Mouse (Mus musculus) heart, embryonic 11.5 days (tissue): Measurements from ENCODE around the gene BC030867. TPM values are rescaled to one million over a fixed set of nuclear protein-coding genes. Genes with fewer than 3 reads are reported as not detected.
A peak's percentile ranks its signal among the peaks of the same experiment; 100 is the strongest.

ENCODE experiments used
- ATAC-seq: fragments of 200-750 bp; cut with Nextera tagmentation; replicated peaks from 2 replicates; pipeline ENCODE4 v1.8.0; 2017; ENCODE audit warnings: moderate library complexity; ENCODE audit not compliant: insufficient number of reproducible peaks, low FRiP score, low TSS enrichment
- H3K27ac ChIP-seq: fragments of 300-500 bp; sonication (generic); 2 replicates; pipeline ENCODE4 v1.5.1; 2014; ENCODE audit warnings: mild to moderate bottlenecking, low read depth, low read length
- H3K27me3 ChIP-seq: fragments of 300-500 bp; sonication (generic); 2 replicates; pipeline ENCODE4 v1.6.1; 2014; ENCODE audit warnings: mild to moderate bottlenecking, low read length, mixed read lengths; ENCODE audit not compliant: control insufficient read depth, insufficient read depth
- H3K36me3 ChIP-seq: fragments of 300-500 bp; sonication (generic); 2 replicates; pipeline ENCODE4 v1.6.1; 2014; ENCODE audit warnings: mild to moderate bottlenecking, low read length, moderate library complexity, mixed read lengths; ENCODE audit not compliant: control insufficient read depth, insufficient read depth
- H3K4me1 ChIP-seq: fragments of 300-500 bp; sonication (generic); 2 replicates; pipeline ENCODE4 v1.6.1; 2014; ENCODE audit warnings: low read length; ENCODE audit not compliant: control insufficient read depth, insufficient read depth
- H3K4me2 ChIP-seq: fragments of 300-500 bp; sonication (generic); 2 replicates; pipeline ENCODE4 v1.6.1; 2014; ENCODE audit warnings: mild to moderate bottlenecking, moderate library complexity
- H3K4me3 ChIP-seq: fragments of 300-500 bp; sonication (generic); 2 replicates; pipeline ENCODE4 v1.5.1; 2014; ENCODE audit warnings: low read depth, low read length
- H3K9ac ChIP-seq: fragments of 300-500 bp; sonication (generic); 2 replicates; pipeline ENCODE4 v1.6.1; 2014; ENCODE audit warnings: mild to moderate bottlenecking, low read depth, low read length, moderate library complexity
- H3K9me3 ChIP-seq: fragments of 300-500 bp; sonication (generic); replicated peaks from 2 replicates; pipeline ENCODE4 v1.6.1; 2016; ENCODE audit warnings: low read length; ENCODE audit not compliant: control insufficient read depth
- WGBS: fragments of 180-500 bp; shearing (Covaris S2); extraction: QIAGEN DNeasy Blood & Tissue Kit; methylation state at CpG from one replicate; pipeline ENCODE4 v1.1.7; 2014; ENCODE audit not compliant: insufficient replicate concordance; 5-methylcytosine and 5-hydroxymethylcytosine counted together
- polyA plus RNA-seq: library from polyadenylated mRNA; unstranded; fragments of >200 nt; fragmentation: Nextera tagmentation; extraction: Ambion mirVana; gene quantifications from 2 replicates; pipeline ENCODE4 v1.2.1, GENCODE M21; 2014

The BC030867 gene
- polyA plus RNA-seq, 1 experiment from 2014 or later, result 13.2 TPM

GRCm38 (mm10) chr11:102236022-102236421 lies 12.7 kb upstream of the BC030867 start:
- ATAC-seq, result no peak
- Histone ChIP-seq H3K9ac (no peak overlapping the region), H3K27me3 (no peaks in the 10 kb centered on the region), H3K27ac (no peak overlapping the region), H3K9me3 (no peaks in the 10 kb centered on the region), H3K36me3 (no peaks in the 10 kb centered on the region), H3K4me3 (no peak overlapping the region), H3K4me1 (no peaks in the 10 kb centered on the region), H3K4me2 (no peak overlapping the region)
- WGBS, result 26% methylated on average over 2 of the region's 2 CpGs

GRCm38 (mm10) chr11:102240636-102241035 lies 8.0 kb upstream of the BC030867 start:
- Histone ChIP-seq H3K9ac (no peak overlapping the region), H3K27ac (no peak overlapping the region), H3K4me2 (no peak overlapping the region), H3K36me3 (no peaks in the 10 kb centered on the region), H3K4me1 (peaks cover 9% of the 10 kb centered on the region; the same call in 1 of the 2 replicates), H3K9me3 (no peaks in the 10 kb centered on the region), H3K4me3 (no peak overlapping the region), H3K27me3 (no peaks in the 10 kb centered on the region)
- ATAC-seq, result no peak
- 80% methylated on average over 6 of the region's 6 CpGs for WGBS

- Histone ChIP-seq H3K27ac (no peak overlapping the region), H3K9me3 (no peaks in the 10 kb centered on the region), H3K9ac (no peak overlapping the region), H3K27me3 (no peaks in the 10 kb centered on the region), H3K4me3 (no peak overlapping the region), H3K4me1 (peaks cover 9% of the 10 kb centered on the region; the same call in 1 of the 2 replicates), H3K4me2 (no peak overlapping the region), H3K36me3 (no peaks in the 10 kb centered on the region)
- 66% methylated on average over 5 of the region's 5 CpGs for WGBS
- ATAC-seq, result no peak
These were observed 7.4 kb upstream of the BC030867 start for GRCm38 (mm10) chr11:102241246-102241645.

GRCm38 (mm10) chr11:102241874-102242273 lies 6.8 kb upstream of the BC030867 start:
- ATAC-seq, result no peak
- no peak overlapping the region for H3K4me2 ChIP-seq
- H3K27me3 ChIP-seq, result no peaks in the 10 kb centered on the region
- peaks cover 9% of the 10 kb centered on the region; the same call in 1 of the 2 replicates for H3K4me1 ChIP-seq
- H3K27ac ChIP-seq, result no peak overlapping the region
- H3K36me3 ChIP-seq, result no peaks in the 10 kb centered on the region
- H3K9me3 ChIP-seq, result no peaks in the 10 kb centered on the region
- H3K9ac ChIP-seq, result no peak overlapping the region
- H3K4me3 ChIP-seq, result no peak overlapping the region
- 48% methylated on average over 5 of the region's 5 CpGs for whole genome bisulfite sequencing

- Histone ChIP-seq H3K4me3 (peak overlapping the region; percentile 40), H3K4me2 (peak overlapping the region; percentile 81), H3K36me3 (no peaks in the 10 kb centered on the region), H3K4me1 (peaks cover 16% of the 10 kb centered on the region), H3K9ac (peak overlapping the region; percentile 74), H3K27me3 (no peaks in the 10 kb centered on the region), H3K9me3 (no peaks in the 10 kb centered on the region), H3K27ac (no peak overlapping the region)
- WGBS, result 1% methylated on average over 32 of the region's 32 CpGs
- peak; percentile 37; the same call in 1 of the 2 replicates for ATAC-seq
These were observed 3.7 kb upstream of the BC030867 start for GRCm38 (mm10) chr11:102244926-102245449.

GRCm38 (mm10) chr11:102245581-102246272 lies 3.0 kb upstream of the BC030867 start:
- peaks cover 16% of the 10 kb centered on the region for H3K4me1 ChIP-seq
- no peak overlapping the region for H3K27ac ChIP-seq
- H3K9ac ChIP-seq, result no peak overlapping the region; the same call in 1 of the 2 replicates
- WGBS, result 62% methylated on average over 14 of the region's 14 CpGs
- H3K27me3 ChIP-seq, result no peaks in the 10 kb centered on the region
- ATAC-seq, result no peak
- H3K4me3 ChIP-seq, result peak overlapping the region; percentile 40; the same call in 1 of the 2 replicates
- H3K9me3 ChIP-seq, result no peaks in the 10 kb centered on the region
- peak overlapping the region; percentile 81 for H3K4me2 ChIP-seq
- no peaks in the 10 kb centered on the region for H3K36me3 ChIP-seq

GRCm38 (mm10) chr11:102246273-102246635 lies 2.4 kb upstream of the BC030867 start:
- Histone ChIP-seq H3K9ac (no peak overlapping the region), H3K4me3 (no peak overlapping the region), H3K4me2 (no peak overlapping the region), H3K27me3 (no peaks in the 10 kb centered on the region), H3K9me3 (no peaks in the 10 kb centered on the region), H3K4me1 (peaks cover 16% of the 10 kb centered on the region), H3K36me3 (no peaks in the 10 kb centered on the region), H3K27ac (no peak overlapping the region)
- no peak for ATAC-seq
- WGBS, result 90% methylated on average over 6 of the region's 6 CpGs

- Histone ChIP-seq H3K27me3 (no peaks in the 10 kb centered on the region), H3K27ac (no peak overlapping the region), H3K36me3 (no peaks in the 10 kb centered on the region), H3K4me3 (no peak overlapping the region), H3K4me2 (no peak overlapping the region), H3K9ac (no peak overlapping the region), H3K4me1 (peaks cover 16% of the 10 kb centered on the region), H3K9me3 (no peaks in the 10 kb centered on the region)
- no peak for ATAC-seq
- 85% methylated on average over 4 of the region's 4 CpGs for WGBS
These were observed 1.8 kb upstream of the BC030867 start for GRCm38 (mm10) chr11:102246871-102247270.
